Mouse (Mus musculus) gastrocnemius, adult 2 months (tissue): Measurements from ENCODE around the gene Glod5. TPM values are rescaled to one million over a fixed set of nuclear protein-coding genes. Genes with fewer than 3 reads are reported as not detected.

Source experiments
- DNase-seq: peaks from one replicate; pipeline ENCODE4 v3.0.0; 2022
- H3K27ac ChIP-seq: fragments of 200-600 bp; 2 replicates; pipeline ENCODE4 v1.8.1; 2022; ENCODE audit warnings: mild to moderate bottlenecking
- H3K4me3 ChIP-seq: fragments of 200-600 bp; 2 replicates; pipeline ENCODE4 v1.8.1; 2022; ENCODE audit warnings: mild to moderate bottlenecking, moderate library complexity
- CTCF ChIP-seq: fragments of 200-600 bp; IDR thresholded peaks from 2 replicates; pipeline ENCODE4 v1.8.1; 2022; ENCODE audit warnings: antibody characterized with exemption, mild to moderate bottlenecking, moderate library complexity
- intact Hi-C: fragments of 180-260 bp; cut with DNase I; formaldehyde crosslinking; loops from one replicate; pipeline ENCODE4 v1.15.1; 2025
- total RNA-seq, 2 experiments: library from RNA; stranded (reverse); gene quantifications; 2 replicates each; pipeline ENCODE4 v1.2.3; 2021

Glod5 gene
- total RNA-seq, 2 experiments from 2014 or later = not detected

- intact Hi-C loops = no loop called here
- TF ChIP-seq CTCF = no peak
- no peak overlapping the region for H3K27ac ChIP-seq
- no peak for DNase-seq
- H3K4me3 ChIP-seq = no peak overlapping the region
These were observed 16.3 kb downstream of the Glod5 start for GRCm38 (mm10) chrX:8002001-8002400.

DNA sequence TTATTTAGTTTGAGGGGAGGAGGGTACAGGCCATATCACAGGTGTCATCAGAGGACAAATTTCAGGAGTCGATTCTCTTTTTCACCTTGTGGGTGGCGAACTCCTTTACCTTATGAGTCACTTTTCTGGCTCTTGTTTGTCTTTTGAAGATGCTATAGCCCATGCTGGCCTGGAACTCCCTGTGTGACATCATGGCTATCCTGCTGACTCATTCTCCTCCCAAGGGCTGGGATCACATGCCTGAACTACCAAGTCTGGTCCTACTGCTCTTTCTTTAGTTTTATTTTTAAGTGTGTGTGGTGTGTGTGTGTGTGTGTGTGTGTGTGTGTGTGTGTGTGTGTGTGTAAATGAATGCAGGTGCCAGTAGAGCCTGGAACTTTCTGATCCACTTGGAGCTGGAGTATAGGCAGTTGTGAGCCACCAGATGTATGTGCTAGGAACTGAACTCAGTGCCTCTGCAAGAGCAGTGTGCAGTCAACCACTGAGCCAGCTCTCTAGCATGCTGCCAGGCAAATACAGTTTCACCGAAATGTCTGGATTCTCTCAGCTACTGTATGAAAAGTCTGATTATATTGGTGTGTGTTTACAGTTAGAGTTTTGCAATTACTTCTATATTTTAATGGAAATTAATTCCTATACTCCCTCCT, 17.6 kb downstream of the Glod5 start:
- H3K4me3 ChIP-seq = no peak overlapping the region
- no peak overlapping the region for H3K27ac ChIP-seq
- no peak for DNase-seq
- intact Hi-C loops = no loop called here
- TF ChIP-seq CTCF = no peak

- no peak overlapping the region for H3K27ac ChIP-seq
- DNase-seq = no peak
- H3K4me3 ChIP-seq = no peak overlapping the region
- no peak for TF ChIP-seq CTCF
- intact Hi-C loops = no loop called here
These were observed 25.1 kb downstream of the Glod5 start for GRCm38 (mm10) chrX:7993068-7993735.

GRCm38 (mm10) chrX:7992379-7993067, 25.8 kb downstream of the Glod5 start:
- TF ChIP-seq CTCF = no peak
- DNase-seq = no peak
- H3K4me3 ChIP-seq = no peak overlapping the region
- H3K27ac ChIP-seq = no peak overlapping the region
- intact Hi-C loops = no loop called here

GRCm38 (mm10) chrX:7981368-7981767, 36.9 kb downstream of the Glod5 start:
- no peak for TF ChIP-seq CTCF
- DNase-seq = no peak
- Histone ChIP-seq H3K27ac (no peak overlapping the region), H3K4me3 (no peak overlapping the region)
- intact Hi-C loops = no loop called here

DNA sequence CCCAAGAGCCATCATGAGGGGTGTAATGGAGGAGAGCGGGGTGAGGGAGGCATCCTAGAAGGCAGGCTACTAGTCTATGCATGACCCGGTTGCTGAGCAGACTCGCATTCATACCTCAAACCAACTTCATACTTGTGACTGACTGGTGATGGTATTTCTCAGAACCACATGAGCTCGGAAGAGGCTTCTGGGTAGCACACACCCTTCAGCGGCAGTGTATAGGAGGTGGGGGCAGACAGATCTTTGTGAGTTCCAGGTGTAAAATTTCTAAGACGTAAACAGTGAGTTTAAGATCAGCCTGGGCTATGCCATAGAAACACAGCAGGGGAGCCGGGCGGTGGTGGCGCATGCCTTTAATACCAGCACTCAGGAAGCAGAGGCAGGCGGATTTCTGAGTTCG, 40.4 kb downstream of the Glod5 start, which contains the start of gene Gata1:
Gene Gata1, minus strand, starts transcription at position 180 of the 400 bp plus-strand sequence.
- no peak for DNase-seq
- Histone ChIP-seq H3K27ac (no peak within 1 kb of the TSS), H3K4me3 (no peak within 1 kb of the TSS)
- TF ChIP-seq CTCF = no peak
- intact Hi-C loops = no loop called here

- no peak for DNase-seq
- intact Hi-C loops = no loop called here
- no peak overlapping the region for H3K4me3 ChIP-seq
- no peak overlapping the region for H3K27ac ChIP-seq
- no peak for TF ChIP-seq CTCF
These were observed 47.0 kb downstream of the Glod5 start for GRCm38 (mm10) chrX:7971292-7971691.

DNA sequence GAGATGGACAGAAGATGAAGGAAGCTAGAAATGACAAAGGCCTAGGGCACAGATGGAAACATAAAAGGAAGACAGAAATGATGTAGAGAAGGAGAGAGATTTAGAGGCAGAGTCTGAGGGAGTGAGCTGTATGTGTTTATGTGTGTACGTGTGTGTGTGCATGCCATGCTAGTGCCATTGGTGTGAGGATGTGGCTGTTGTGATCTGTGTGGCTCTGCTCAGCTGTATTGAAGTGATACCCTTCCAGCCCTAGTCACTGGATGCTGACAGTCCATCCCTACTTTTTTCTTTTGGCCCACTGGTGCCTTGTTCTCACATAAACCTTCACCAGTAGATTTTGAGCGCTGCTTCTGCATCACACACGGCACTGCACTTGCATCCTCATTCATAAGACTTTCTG, 49.4 kb downstream of the Glod5 start:
- Histone ChIP-seq H3K27ac (no peak overlapping the region), H3K4me3 (no peak overlapping the region)
- intact Hi-C loops = no loop called here
- no peak for TF ChIP-seq CTCF
- no peak for DNase-seq

DNA sequence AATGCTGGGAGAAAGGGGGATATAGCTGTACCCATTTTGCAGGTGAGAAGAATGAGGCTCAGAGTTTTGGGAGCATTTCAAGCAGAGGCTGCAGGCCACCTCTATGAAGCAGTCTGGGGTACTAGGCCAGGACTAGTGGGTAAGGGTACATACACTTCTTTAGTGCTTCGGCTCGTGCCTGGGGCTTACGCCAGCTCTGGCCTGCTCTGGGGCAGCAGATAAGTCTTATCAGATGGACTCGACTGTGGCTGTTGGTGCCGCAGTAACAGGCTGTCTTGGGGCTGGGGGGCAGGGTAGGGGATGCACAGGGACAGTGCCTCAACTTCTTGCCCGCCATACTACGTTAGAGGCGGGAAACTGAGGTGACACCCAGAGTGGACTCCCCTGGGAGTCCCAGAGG, 50.1 kb downstream of the Glod5 start:
- no peak for TF ChIP-seq CTCF
- no peak overlapping the region for H3K27ac ChIP-seq
- no peak for DNase-seq
- intact Hi-C loops = no loop called here
- no peak overlapping the region for H3K4me3 ChIP-seq

DNA sequence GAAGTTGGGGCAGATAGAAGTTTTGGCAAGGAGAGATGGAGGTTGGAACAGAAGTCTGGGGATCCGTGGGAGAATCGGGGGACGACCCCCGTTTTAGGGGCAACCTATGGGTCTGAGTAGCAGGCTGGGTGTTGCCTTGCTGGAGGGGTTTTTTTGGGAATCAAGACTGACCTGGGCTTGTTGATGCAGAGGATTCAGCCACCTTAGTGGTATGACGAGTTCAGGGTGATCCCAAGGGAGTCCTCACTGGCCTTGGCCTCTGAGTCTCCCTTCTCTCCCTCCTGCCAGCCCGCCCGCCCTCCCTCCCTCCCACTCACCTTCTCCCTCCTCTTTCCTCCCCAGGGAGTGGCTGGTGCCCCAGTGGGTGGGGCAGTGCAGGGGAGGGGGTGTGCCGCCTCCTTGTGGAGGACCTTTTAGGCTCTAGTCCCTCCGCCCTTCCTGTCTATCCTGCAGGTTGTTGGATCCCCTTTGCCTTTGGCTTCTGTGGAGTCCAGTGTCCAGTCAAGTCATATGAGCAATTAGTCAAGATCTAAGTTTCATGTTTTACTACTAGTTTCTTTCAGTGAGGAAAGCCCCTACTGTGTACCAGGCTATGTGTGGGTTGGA, 50.6 kb downstream of the Glod5 start:
- TF ChIP-seq CTCF = no peak
- intact Hi-C loops = no loop called here
- Histone ChIP-seq H3K27ac (no peak overlapping the region), H3K4me3 (no peak overlapping the region)
- no peak for DNase-seq

GRCm38 (mm10) chrX:7966161-7966560, 52.1 kb downstream of the Glod5 start:
- DNase-seq = no peak
- no peak overlapping the region for H3K4me3 ChIP-seq
- H3K27ac ChIP-seq = no peak overlapping the region
- intact Hi-C loops = no loop called here
- no peak for TF ChIP-seq CTCF

GRCm38 (mm10) chrX:7963829-7964626, 54.3 kb downstream of the Glod5 start:
- TF ChIP-seq CTCF = no peak
- DNase-seq = no peak
- intact Hi-C loops = no loop called here
- Histone ChIP-seq H3K27ac (no peak overlapping the region), H3K4me3 (no peak overlapping the region)
